Mouse (Mus musculus): ENCODE measurements around the gene Gabbr2.

The Gabbr2 gene

GRCm38 (mm10) chr4:46863721-46864120, 128.0 kb downstream of the Gabbr2 start:
- DNase-seq (ENCODE audit: low spot score): no peak

- no peak for DNase-seq (ENCODE audit: low spot score)
These were observed 129.0 kb downstream of the Gabbr2 start for GRCm38 (mm10) chr4:46862677-46863076.

- no peak for DNase-seq (ENCODE audit: low spot score)
These were observed 131.1 kb downstream of the Gabbr2 start for GRCm38 (mm10) chr4:46860586-46860985.

GRCm38 (mm10) chr4:46858899-46859298, 132.8 kb downstream of the Gabbr2 start:
- no peak for DNase-seq (ENCODE audit: low spot score)

- DNase-seq (ENCODE audit: low spot score): no peak
These were observed 135.5 kb downstream of the Gabbr2 start for GRCm38 (mm10) chr4:46856145-46856544.

GRCm38 (mm10) chr4:46854686-46855385, 136.8 kb downstream of the Gabbr2 start:
- DNase-seq (ENCODE audit: low spot score): no peak

- no peak for DNase-seq (ENCODE audit: low spot score)
These were observed 137.7 kb downstream of the Gabbr2 start for GRCm38 (mm10) chr4:46853852-46854460.

- no peak for DNase-seq (ENCODE audit: low spot score)
These were observed 143.9 kb downstream of the Gabbr2 start for GRCm38 (mm10) chr4:46847745-46848144.

- DNase-seq (ENCODE audit: low spot score): no peak
These were observed 145.3 kb downstream of the Gabbr2 start for GRCm38 (mm10) chr4:46846396-46846795.

- DNase-seq (ENCODE audit: low spot score): no peak
These were observed 146.6 kb downstream of the Gabbr2 start for GRCm38 (mm10) chr4:46844982-46845643.

- DNase-seq (ENCODE audit: low spot score): no peak
These were observed 147.1 kb downstream of the Gabbr2 start for GRCm38 (mm10) chr4:46844567-46844966.

- DNase-seq (ENCODE audit: low spot score): no peak
These were observed 149.1 kb downstream of the Gabbr2 start for GRCm38 (mm10) chr4:46842596-46842995.

GRCm38 (mm10) chr4:46840146-46840545, 151.5 kb downstream of the Gabbr2 start:
- no peak for DNase-seq (ENCODE audit: low spot score)

GRCm38 (mm10) chr4:46837362-46837761, 154.3 kb downstream of the Gabbr2 start:
- DNase-seq (ENCODE audit: low spot score): no peak

GRCm38 (mm10) chr4:46836065-46836464, 155.6 kb downstream of the Gabbr2 start:
- no peak for DNase-seq (ENCODE audit: low spot score)

GRCm38 (mm10) chr4:46835064-46835463, 156.6 kb downstream of the Gabbr2 start:
- DNase-seq (ENCODE audit: low spot score): no peak

- DNase-seq (ENCODE audit: low spot score): no peak
These were observed 158.7 kb downstream of the Gabbr2 start for GRCm38 (mm10) chr4:46832834-46833544.

GRCm38 (mm10) chr4:46829656-46830055, 162.0 kb downstream of the Gabbr2 start:
- no peak for DNase-seq (ENCODE audit: low spot score)

- no peak for DNase-seq (ENCODE audit: low spot score)
These were observed 163.5 kb downstream of the Gabbr2 start for GRCm38 (mm10) chr4:46828141-46828571.

- no peak for DNase-seq (ENCODE audit: low spot score)
These were observed 164.2 kb downstream of the Gabbr2 start for GRCm38 (mm10) chr4:46827471-46827870.

- DNase-seq (ENCODE audit: low spot score): no peak
These were observed 165.7 kb downstream of the Gabbr2 start for GRCm38 (mm10) chr4:46825846-46826529.

- no peak for DNase-seq (ENCODE audit: low spot score)
These were observed 167.9 kb downstream of the Gabbr2 start for GRCm38 (mm10) chr4:46823738-46824137.

Measured in testis, postnatal 10 days (tissue).